7 mouse cellular contexts compared by ENCODE assay signal in the genomic region with DNA sequence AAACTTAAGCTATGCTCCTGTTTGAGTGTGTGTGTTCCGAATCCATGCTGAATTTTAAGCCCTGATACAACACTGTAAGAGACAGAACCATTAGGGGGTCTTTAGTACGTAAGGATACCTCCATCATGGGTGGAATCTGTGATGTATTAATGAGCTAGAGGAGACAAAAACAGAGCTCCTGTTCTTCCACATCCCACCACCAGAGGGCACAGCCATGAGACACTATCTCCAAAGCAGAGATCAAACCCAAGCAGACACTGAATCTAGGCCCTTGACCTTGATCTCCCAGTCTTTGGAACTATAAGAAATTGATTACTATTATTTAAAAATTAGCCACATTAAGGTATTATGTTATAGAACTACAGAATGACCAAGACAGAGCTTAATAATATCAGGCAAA.
DNase-seq lines count a peak whose midpoint lies in the region; ATAC-seq lines count a peak whose summit lies in the region.

No protein-coding gene starts in this region.

- H3K4me1 ChIP-seq in hindbrain, embryonic 14.5 days (replicated peaks; ENCODE audit: control insufficient read depth, insufficient read depth, low read length) = no peaks in the 10 kb centered on the region
- no peaks in the 10 kb centered on the region for H3K4me1 ChIP-seq in hindbrain, embryonic 13.5 days (replicated peaks)

- no peak overlapping the region for H3K4me3 ChIP-seq in hindbrain, embryonic 14.5 days (replicated peaks; ENCODE audit: low read length)
- H3K4me3 ChIP-seq in hindbrain, embryonic 13.5 days = no peak overlapping the region

- H3K9ac ChIP-seq in hindbrain, embryonic 14.5 days = no peak overlapping the region
- no peak overlapping the region for H3K9ac ChIP-seq in hindbrain, embryonic 13.5 days

- no peak for ATAC-seq in hindbrain, embryonic 14.5 days (ENCODE audit: low FRiP score)
- no peak for ATAC-seq in hindbrain, embryonic 13.5 days (ENCODE audit: low FRiP score)
- no peak for ATAC-seq in erythroid progenitor cell, adult 5-6 weeks (replicated peaks; ENCODE audit: low FRiP score, poor library complexity, severe bottlenecking)

- WGBS in hindbrain, embryonic 14.5 days = 53% methylated on average over 2 of the region's 2 CpGs
- 40% methylated on average over 2 of the region's 2 CpGs for WGBS in hindbrain, embryonic 13.5 days

- H3K27ac ChIP-seq in hindbrain, embryonic 14.5 days = no peak overlapping the region
- no peak overlapping the region for H3K27ac ChIP-seq in hindbrain, embryonic 13.5 days

- no peak overlapping the region for H3K4me2 ChIP-seq in hindbrain, embryonic 14.5 days (replicated peaks)
- no peak overlapping the region for H3K4me2 ChIP-seq in hindbrain, embryonic 13.5 days

- no peaks in the 10 kb centered on the region for H3K9me3 ChIP-seq in hindbrain, embryonic 14.5 days (ENCODE audit: control insufficient read depth, low read length)
- no peaks in the 10 kb centered on the region for H3K9me3 ChIP-seq in hindbrain, embryonic 13.5 days

- H3K36me3 ChIP-seq in hindbrain, embryonic 14.5 days (replicated peaks; ENCODE audit: control insufficient read depth, insufficient read depth) = no peaks in the 10 kb centered on the region
- H3K36me3 ChIP-seq in hindbrain, embryonic 13.5 days = no peaks in the 10 kb centered on the region

- peak; percentile 56 for DNase-seq in hindbrain, embryonic 14.5 days (ENCODE audit: low spot score)
- DNase-seq in thymus, postnatal 0 days (ENCODE audit: low spot score) = peak; percentile 3
- DNase-seq in thymus, postnatal 36 days = no peak
- DNase-seq in c-Kit-positive CD71-positive TER-119-negative erythroid progenitor cells, embryonic 14.5 days (ENCODE audit: low read depth) = peak; percentile 1
- DNase-seq in layer of hippocampus, adult 9-10 months (ENCODE audit: low spot score) = peak; percentile 36

- H3K27me3 ChIP-seq in hindbrain, embryonic 14.5 days (ENCODE audit: control insufficient read depth, insufficient read depth, low read length) = no peaks in the 10 kb centered on the region
- no peaks in the 10 kb centered on the region for H3K27me3 ChIP-seq in hindbrain, embryonic 13.5 days

Comparison
In these comparisons a context has a peak if more than half of its experiments do, and no peak if none do; other contexts are left out.
1. DNase-seq: peak in hindbrain, embryonic 14.5 days (single experiment), thymus, postnatal 0 days (single experiment), c-Kit-positive CD71-positive TER-119-negative erythroid progenitor cells, embryonic 14.5 days (single experiment) and layer of hippocampus, adult 9-10 months (single experiment); none in thymus, postnatal 36 days (0 of 2).